Mouse (Mus musculus) adrenal gland, adult 8-10 months (tissue): ENCODE results near the gene D10Wsu102e. TPM values are rescaled to one million over a fixed set of nuclear protein-coding genes. Genes with fewer than 3 reads are reported as not detected.

Source experiments
- total RNA-seq, 4 experiments: library from RNA; stranded (reverse); gene quantifications; 2 replicates each; pipeline ENCODE4 v1.2.4; 2022

D10Wsu102e gene
- total RNA-seq, 4 experiments from 2014 or later, result 0.75 to 1.8 (median 1.0) TPM

Other genes with a start within 250 kb of the D10Wsu102e start
- gene Slc41a2, start 22.3 kb upstream of the D10Wsu102e start, total RNA-seq, result 10 to 100 TPM in 1 of 4 experiments, 1 to 10 TPM in 3; 7.2 to 10.5 (median 9.4) TPM
- 1 to 10 TPM in 2 of 4 experiments, under 1 TPM in 2; 0.89 to 1.8 (median 0.97) TPM for gene Aldh1l2, start 173.9 kb downstream of the D10Wsu102e start, total RNA-seq
- gene Washc4, start 183.5 kb downstream of the D10Wsu102e start, total RNA-seq, result 10 to 100 TPM; 24.7 to 31.3 (median 29.1) TPM